Mouse (Mus musculus): ENCODE results near the gene Rbm48.
"Not testable (repeated sequence)": the region's sequence is repeated elsewhere in the genome, so short reads cannot be mapped to it uniquely, and the experiment has no call there.

The Rbm48 gene

DNA sequence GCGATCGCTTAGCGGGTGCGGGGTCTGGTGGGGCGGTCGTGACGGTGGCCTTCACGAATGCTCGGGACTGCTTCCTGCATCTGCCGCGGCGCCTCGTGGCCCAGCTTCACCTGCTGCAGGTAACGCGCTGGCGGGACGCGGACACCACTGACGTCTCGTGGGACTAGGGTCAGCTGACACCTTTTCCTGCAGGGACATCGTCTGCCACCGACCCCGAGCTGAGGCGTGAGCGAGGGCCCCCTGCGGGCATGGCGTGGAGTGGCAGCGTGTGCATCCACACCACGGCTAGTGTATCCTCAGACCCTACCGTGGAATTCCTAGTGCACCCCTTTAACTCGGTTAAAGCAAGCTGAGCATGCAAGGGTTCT is at the start of gene Rbm48:
TSS of gene Rbm48 (minus strand) at position 187 of the 368 bp plus-strand sequence.
- DNase-seq (ENCODE audit: low read depth, low spot score), result peak; percentile 89

DNA sequence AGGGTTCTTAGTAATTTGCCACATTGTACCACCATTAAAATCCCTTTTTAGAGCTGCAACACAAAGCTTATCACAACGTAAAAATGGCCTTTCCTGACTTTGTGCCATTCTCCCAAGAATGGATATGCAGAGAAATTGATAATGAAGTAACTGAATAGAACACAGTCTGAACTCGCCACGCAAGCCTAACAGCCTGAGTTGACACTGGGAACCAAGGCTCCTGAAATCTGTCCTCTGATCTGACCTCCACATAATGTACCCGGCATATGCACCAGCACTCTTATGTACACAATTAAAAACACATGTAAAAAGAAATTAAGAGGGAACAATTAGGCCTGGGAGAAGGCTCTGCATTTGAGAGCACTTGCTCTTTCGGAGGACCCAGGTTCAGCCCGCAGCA is 48.9 kb upstream of the Rbm48 start:
- DNase-seq (ENCODE audit: low read depth, low spot score), result no peak

- no peak for DNase-seq (ENCODE audit: low read depth, low spot score)
These were observed 48.2 kb upstream of the Rbm48 start for GRCm38 (mm10) chr5:3644621-3645020.

- no peak for DNase-seq (ENCODE audit: low read depth, low spot score)
These were observed 38.9 kb upstream of the Rbm48 start for GRCm38 (mm10) chr5:3635286-3635685.

GRCm38 (mm10) chr5:3633951-3634350 is 37.6 kb upstream of the Rbm48 start:
- no peak for DNase-seq (ENCODE audit: low read depth, low spot score)

- no peak for DNase-seq (ENCODE audit: low read depth, low spot score)
These were observed 36.9 kb upstream of the Rbm48 start for GRCm38 (mm10) chr5:3633315-3633714.

DNA sequence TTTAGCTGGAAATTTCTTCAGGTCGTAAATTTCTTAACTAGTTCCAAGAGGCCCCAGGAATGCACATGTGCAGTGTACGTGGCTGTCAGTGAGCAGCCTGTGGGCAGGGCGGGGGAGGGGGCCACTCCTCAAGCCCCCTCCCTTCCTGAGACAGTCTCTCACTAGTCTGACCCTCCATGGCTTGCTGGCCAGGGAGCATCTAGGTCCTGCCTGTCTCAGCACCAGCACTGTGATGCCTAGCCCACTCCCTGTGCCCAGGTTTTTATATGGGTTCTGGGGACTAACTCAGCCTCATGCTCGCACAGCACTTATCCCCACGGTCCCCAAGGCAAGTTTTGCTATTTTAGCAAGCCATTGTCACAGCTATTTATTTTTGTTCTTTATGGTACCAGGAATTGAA is 35.9 kb upstream of the Rbm48 start:
- no peak for DNase-seq (ENCODE audit: low read depth, low spot score)

DNA sequence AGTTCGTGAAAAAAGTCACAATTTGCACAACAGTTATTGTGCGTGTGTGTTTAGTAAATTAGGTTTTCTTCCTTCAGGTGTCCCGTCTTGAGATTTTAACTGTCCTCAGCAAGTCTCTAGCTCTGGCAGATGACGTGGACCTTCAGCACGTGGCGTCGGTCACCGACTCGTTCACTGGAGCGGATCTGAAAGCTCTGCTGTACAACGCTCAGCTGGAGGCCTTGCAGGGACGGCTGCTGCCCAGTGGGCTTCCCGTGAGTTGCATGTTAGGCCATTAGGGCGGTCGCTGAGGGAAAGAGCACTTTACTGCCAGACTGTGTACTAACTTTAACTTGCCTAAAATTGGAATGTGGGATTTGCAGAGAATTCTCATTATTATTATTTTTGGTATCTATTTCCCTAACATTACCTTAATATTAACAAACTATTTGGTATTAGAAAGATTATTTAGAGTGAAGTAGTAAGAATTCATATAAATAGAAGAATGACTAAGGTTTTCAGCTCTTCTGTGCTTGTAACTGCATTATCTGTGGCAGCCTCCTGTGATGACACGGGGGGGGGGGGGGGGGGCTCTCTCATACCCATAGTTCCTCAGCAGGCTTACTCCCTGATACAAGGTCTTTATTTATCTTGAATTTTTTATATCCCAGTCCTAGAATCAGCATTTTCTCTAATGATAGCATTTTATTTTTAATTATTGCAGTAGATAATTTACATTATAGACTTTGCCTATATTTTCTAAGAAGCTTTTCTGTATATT is 35.3 kb upstream of the Rbm48 start:
- DNase-seq (ENCODE audit: low read depth, low spot score), result no peak

- DNase-seq (ENCODE audit: low read depth, low spot score), result no peak
These were observed 33.7 kb upstream of the Rbm48 start for GRCm38 (mm10) chr5:3630055-3630454.

DNA sequence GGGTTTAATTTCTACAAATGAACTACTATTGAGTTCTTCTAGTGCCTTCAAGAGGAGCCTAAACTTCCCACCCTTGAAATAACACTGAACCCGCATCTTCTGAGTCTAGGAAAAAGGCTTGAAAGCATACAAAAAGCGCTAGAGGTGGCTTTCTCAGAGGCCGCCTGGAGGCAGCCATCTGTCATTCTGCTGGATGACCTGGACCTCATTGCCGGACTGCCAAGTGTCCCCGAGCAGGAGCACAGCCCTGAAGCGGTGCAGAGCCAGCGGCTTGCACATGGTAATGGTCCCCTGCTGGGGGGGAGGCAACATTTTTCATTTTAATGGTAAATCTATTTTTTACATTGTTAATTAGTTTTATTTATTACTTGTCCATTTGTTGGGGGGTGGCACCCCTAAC is 24.1 kb upstream of the Rbm48 start:
- DNase-seq (ENCODE audit: low read depth, low spot score), result no peak

DNA sequence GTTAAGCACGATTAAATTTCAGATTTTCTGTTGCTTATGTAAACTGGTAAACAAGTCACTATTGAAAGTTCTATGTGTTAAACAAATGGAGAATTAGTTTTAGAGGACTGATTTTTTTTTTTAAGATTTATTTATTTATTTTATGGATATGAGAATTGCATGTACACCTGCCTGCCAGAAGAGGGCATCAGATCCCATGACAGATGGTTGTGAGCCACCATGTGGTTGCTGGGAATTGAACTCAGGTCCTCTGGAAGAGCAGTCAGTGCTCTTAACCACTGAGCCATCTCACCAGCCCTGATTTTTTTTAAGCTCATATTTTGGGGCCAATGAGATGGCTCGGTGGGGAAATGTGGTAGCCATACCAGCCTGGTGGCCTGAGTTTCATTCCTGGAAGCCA is 15.4 kb upstream of the Rbm48 start:
- not testable (repeated sequence) for DNase-seq (ENCODE audit: low read depth, low spot score)

DNA sequence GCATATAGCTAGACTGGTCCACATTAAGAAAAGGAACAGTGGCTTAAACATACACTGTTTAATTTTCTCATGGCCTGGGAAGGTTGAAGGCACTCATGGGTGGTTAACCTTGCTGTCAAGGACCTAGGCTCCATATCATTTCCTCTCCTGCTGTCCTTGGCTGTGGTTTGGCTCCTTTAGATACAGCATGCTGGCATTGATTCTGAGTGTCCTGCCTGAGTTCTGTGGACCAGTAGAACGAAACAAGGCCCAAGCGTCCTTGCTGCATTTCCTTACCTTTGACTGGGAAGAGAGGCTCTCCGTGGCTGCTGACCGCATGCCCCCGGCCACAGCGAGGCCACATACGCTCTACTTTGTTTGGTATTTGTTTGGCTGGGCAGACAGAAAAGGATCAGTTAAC is 12.9 kb upstream of the Rbm48 start:
- DNase-seq (ENCODE audit: low read depth, low spot score), result no peak

DNA sequence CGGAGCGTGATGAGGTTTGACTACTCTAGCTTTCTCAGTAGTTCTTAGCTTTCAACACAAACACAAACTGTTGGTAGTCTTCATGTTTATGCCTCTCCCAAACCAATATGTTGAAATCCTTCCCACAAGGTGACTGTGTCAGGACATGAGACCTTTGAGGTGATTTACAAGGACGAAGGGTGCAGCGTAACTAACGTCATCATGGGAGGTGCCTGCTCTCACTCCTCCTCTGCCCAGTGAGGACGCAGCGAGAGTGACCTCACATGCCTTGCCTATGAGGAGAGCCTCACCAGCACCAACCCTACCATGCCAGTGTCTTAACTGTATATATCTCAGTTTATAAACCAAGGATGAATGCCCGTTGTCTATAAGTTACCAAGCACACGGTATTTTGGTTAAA is 10.7 kb upstream of the Rbm48 start:
- DNase-seq (ENCODE audit: low read depth, low spot score), result no peak

GRCm38 (mm10) chr5:3600790-3601189 is 4.4 kb upstream of the Rbm48 start:
- no peak for DNase-seq (ENCODE audit: low read depth, low spot score)

- no peak for DNase-seq (ENCODE audit: low read depth, low spot score)
These were observed 3.9 kb upstream of the Rbm48 start for GRCm38 (mm10) chr5:3600298-3600697.

GRCm38 (mm10) chr5:3598766-3599165 is 2.4 kb upstream of the Rbm48 start:
- no peak for DNase-seq (ENCODE audit: low read depth, low spot score)

DNA sequence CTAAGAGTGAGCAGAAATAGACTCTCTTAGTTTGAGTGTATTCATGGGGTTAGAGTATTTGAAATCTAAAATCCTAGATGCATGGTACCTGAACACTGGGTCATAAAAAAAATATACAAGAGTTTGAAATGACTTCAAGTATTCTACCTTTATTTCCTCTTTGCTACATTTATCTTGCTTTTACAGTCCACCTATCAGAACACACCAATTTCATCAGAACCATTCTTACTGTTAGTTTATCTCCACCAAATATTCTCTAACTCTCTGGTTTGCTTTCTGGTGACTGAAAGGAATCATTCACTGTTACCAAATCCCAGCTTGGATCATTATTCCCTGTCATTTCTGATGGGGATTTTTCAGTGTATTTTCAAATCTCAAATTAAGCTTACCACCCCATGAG is 786 bp upstream of the Rbm48 start:
- no peak for DNase-seq (ENCODE audit: low read depth, low spot score)

DNA sequence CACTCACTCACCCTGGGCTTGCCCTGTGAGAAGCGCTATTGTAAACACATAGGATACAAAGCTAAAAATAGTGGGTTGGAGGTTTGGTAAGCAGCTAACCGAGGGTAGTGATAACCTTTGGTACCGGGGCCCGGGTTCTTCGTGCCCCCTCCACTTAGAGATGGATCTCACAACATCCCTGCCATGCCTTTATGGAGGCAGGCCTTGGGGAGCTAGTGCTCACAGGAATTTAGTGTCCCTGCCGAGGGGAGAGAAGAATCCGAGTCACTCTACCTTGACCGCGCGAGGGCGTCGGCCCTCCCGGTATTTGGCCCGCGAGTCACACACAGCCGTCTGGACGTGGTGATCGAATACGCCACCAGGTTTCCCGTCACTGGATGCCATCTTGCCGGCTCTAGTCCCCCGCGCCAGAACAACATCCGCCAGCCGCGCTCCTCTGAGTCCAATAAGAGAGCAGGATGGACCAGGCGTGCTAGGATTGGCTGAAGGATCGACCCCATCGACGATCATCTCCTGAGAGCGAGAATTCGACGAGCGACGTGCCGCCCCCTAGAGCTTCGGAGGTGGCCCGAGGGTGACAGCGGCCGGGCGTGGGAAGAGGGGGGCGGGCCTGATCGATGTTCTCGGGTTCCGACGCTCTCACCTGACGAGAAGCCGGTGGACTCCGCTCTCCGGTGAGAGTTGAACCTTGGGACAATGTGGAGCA is 539 bp downstream of the Rbm48 start, which contains the start of gene Pex1:
TSS of gene Pex1 (plus strand) at position 374 of the 706 bp plus-strand sequence.
- peak; percentile 99 for DNase-seq (ENCODE audit: low read depth, low spot score)

DNA sequence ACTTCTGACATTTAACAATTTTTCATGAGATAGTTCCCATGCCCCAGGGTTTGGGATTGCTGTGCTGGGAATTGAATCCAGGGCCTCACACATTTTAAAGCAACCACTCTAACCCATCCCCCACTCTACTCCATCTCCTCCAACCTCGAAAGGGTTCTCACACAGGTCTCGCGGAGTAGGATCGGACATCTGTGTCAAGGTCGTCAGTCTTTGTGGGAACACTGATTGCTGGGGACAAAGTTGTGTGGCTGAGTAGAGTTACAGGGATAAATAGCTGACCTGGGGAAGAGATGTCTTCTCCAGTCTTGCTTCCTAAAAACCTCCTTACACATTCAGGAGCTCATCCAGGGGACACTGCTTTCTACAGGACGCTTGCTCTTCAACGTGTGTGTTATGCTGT is 17.3 kb downstream of the Rbm48 start:
- peak; percentile 45 for DNase-seq (ENCODE audit: low read depth, low spot score)

GRCm38 (mm10) chr5:3577939-3578338 is 18.4 kb downstream of the Rbm48 start:
- peak; percentile 42 for DNase-seq (ENCODE audit: low read depth, low spot score)

- DNase-seq (ENCODE audit: low read depth, low spot score), result peak; percentile 61
These were observed 21.6 kb downstream of the Rbm48 start for GRCm38 (mm10) chr5:3574825-3575224.

DNA sequence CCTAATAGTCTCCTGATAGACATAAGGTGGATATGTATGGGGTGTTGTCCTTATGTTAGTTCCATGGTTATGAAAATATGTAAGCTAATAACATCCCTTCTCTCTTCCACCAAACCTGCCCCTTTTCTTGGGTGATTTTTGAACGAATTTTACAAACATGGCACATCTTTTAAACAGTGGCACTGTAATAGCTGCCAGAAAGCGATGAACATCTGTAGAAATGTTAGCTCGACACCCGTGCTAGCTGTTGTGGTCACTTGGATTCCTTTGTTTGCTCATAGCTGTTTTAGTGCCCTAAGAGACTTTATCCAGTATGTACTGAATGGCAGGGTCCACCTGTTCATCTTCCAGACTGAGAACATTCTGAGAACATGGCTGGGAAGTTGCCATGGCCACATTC is 25.1 kb downstream of the Rbm48 start, which contains the start of gene 1700109H08Rik:
TSS of gene 1700109H08Rik (plus strand) at position 301 of the 400 bp plus-strand sequence.
- DNase-seq (ENCODE audit: low read depth, low spot score), result no peak

GRCm38 (mm10) chr5:3554198-3554597 is 42.2 kb downstream of the Rbm48 start:
- no peak for DNase-seq (ENCODE audit: low read depth, low spot score)
